Mouse (Mus musculus): Measurements from ENCODE around the gene Osbpl5.

Gene Osbpl5

GRCm38 (mm10) chr7:143756125-143757026 lies at the start of gene Osbpl5:
TSS of gene Osbpl5 (minus strand) at chr7:143756985.
- no peak for DNase-seq

GRCm38 (mm10) chr7:143805199-143805624 lies 48.4 kb upstream of the Osbpl5 start:
- DNase-seq = no peak

- no peak for DNase-seq
Observed at GRCm38 (mm10) chr7:143801195-143802065, 44.6 kb upstream of the Osbpl5 start.

GRCm38 (mm10) chr7:143800770-143801169 lies 44.0 kb upstream of the Osbpl5 start:
- no peak for DNase-seq

GRCm38 (mm10) chr7:143798783-143799182 lies 42.0 kb upstream of the Osbpl5 start:
- DNase-seq = no peak

GRCm38 (mm10) chr7:143793121-143793520 lies 36.3 kb upstream of the Osbpl5 start:
- DNase-seq = peak; percentile 35

GRCm38 (mm10) chr7:143792336-143792985 lies 35.7 kb upstream of the Osbpl5 start:
- no peak for DNase-seq

GRCm38 (mm10) chr7:143783996-143784829 lies 27.4 kb upstream of the Osbpl5 start, which contains the start of gene Mrgpre:
TSS of gene Mrgpre (minus strand) at chr7:143784500.
- peak; percentile 59 for DNase-seq

GRCm38 (mm10) chr7:143783378-143783995 lies 26.7 kb upstream of the Osbpl5 start:
- DNase-seq = no peak

GRCm38 (mm10) chr7:143777375-143777774 lies 20.6 kb upstream of the Osbpl5 start:
- no peak for DNase-seq

GRCm38 (mm10) chr7:143776137-143776536 lies 19.4 kb upstream of the Osbpl5 start:
- DNase-seq = no peak

- DNase-seq = no peak
Observed at GRCm38 (mm10) chr7:143769461-143769860, 12.7 kb upstream of the Osbpl5 start.

GRCm38 (mm10) chr7:143768267-143768666 lies 11.5 kb upstream of the Osbpl5 start:
- no peak for DNase-seq

- DNase-seq = no peak
Observed at GRCm38 (mm10) chr7:143766893-143767292, 10.1 kb upstream of the Osbpl5 start, which contains the start of gene Mrgprg. TSS of gene Mrgprg (minus strand) at chr7:143766993.

GRCm38 (mm10) chr7:143764876-143765530 lies 8.2 kb upstream of the Osbpl5 start:
- no peak for DNase-seq

- DNase-seq = no peak
Observed at GRCm38 (mm10) chr7:143763794-143764193, 7.0 kb upstream of the Osbpl5 start.

- DNase-seq = peak; percentile 88
Observed at GRCm38 (mm10) chr7:143758956-143759355, 2.2 kb upstream of the Osbpl5 start.

- DNase-seq = no peak
Observed at GRCm38 (mm10) chr7:143757696-143758095, 911 bp upstream of the Osbpl5 start.

- peak; percentile 77 for DNase-seq
Observed at GRCm38 (mm10) chr7:143757027-143757390, 224 bp upstream of the Osbpl5 start.

- peak; percentile 60 for DNase-seq
Observed at GRCm38 (mm10) chr7:143755357-143756124, 1.2 kb downstream of the Osbpl5 start.
